Mouse (Mus musculus) cortical plate, adult 2 months (tissue): ENCODE data around the gene Kri1. TPM values are rescaled to one million over a fixed set of nuclear protein-coding genes. Genes with fewer than 3 reads are reported as not detected.
A peak's percentile ranks its signal among the peaks of the same experiment; 100 is the strongest.

ENCODE experiments used
- H3K27ac ChIP-seq: fragments of 200-500 bp; 2 replicates; pipeline ENCODE4 v1.5.1; 2012; ENCODE audit warnings: low read length, control low read depth, inconsistent platforms; ENCODE audit not compliant: insufficient read depth
- H3K4me1 ChIP-seq: fragments of 200-500 bp; 2 replicates; pipeline ENCODE4 v1.6.1; 2011; ENCODE audit warnings: low read length; ENCODE audit not compliant: control insufficient read depth, insufficient read depth
- H3K4me3 ChIP-seq: fragments of 200-500 bp; 2 replicates; pipeline ENCODE4 v1.5.1; 2011; ENCODE audit warnings: mild to moderate bottlenecking, low read length, control low read depth; ENCODE audit not compliant: insufficient read depth
- CTCF ChIP-seq: fragments of 200-500 bp; IDR thresholded peaks from 2 replicates; pipeline ENCODE4 v1.5.1; 2011; ENCODE audit warnings: mild to moderate bottlenecking, control low read depth, low read length; ENCODE audit not compliant: insufficient read depth; ENCODE audit errors: extremely low read depth
- POLR2A ChIP-seq: fragments of 200-500 bp; IDR thresholded peaks from 2 replicates; pipeline ENCODE4 v1.6.1; 2011; ENCODE audit warnings: mild to moderate bottlenecking, low read length, control low read depth; ENCODE audit not compliant: insufficient read depth; ENCODE audit errors: extremely low read depth
- polyA plus RNA-seq: library from polyadenylated mRNA; depleted of rRNA; stranded (reverse); fragments of >200 nt; gene quantifications from 2 replicates; pipeline ENCODE4 v1.2.3, GENCODE M21; 2012; rRNA removed

Gene Kri1
- 42.6 and 47.2 TPM in 2 replicates for polyA plus RNA-seq

DNA sequence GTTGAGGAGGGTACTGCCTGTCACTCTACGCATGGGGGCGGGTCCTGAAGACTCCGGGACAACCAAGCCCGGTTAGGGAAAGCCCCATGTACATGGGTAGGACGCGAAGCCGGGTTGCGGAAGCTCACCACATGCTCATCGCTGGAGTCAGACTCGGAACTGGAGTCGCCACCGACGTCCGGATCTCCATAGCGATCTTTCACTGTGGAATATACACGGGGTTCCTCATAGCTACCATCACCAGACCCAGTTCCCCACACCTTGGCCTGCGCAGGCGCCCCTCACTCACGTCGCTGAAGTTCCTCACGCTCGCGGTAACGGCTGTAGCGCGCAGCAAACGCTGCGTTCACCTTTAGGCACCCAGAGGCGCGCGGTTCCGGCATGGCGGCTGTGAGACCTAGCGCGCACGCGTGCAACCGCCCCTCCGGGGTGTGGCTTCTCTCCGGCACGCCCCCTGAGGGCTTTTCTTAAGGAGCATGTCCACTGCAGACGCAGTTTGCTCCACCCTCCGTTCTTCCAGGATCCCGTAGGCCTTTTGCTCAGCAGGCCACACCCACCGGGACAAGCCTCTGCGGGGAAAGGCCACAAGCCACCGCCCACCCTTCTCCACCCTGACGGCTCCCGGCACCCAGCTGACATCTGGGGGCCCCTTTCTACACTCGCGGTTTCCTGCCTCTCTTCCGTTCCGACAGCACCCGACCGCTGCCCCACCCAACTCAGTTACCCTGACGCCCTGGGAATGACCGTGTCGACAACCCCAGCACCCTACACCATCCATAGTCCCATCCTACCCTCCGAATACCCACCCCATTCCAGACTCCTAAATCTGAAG is at the start of gene Kri1:
Gene Kri1 (minus strand): TSS at position 399 of the 832 bp plus-strand sequence.
- Histone ChIP-seq H3K27ac (peak within 1 kb of the TSS; percentile 62), H3K4me1 (peaks cover 8% of the 10 kb centered on the region; the same call in 1 of the 2 replicates), H3K4me3 (peak within 1 kb of the TSS; percentile 88)
- TF ChIP-seq CTCF (no peak), POLR2A (peak; percentile 91)

DNA sequence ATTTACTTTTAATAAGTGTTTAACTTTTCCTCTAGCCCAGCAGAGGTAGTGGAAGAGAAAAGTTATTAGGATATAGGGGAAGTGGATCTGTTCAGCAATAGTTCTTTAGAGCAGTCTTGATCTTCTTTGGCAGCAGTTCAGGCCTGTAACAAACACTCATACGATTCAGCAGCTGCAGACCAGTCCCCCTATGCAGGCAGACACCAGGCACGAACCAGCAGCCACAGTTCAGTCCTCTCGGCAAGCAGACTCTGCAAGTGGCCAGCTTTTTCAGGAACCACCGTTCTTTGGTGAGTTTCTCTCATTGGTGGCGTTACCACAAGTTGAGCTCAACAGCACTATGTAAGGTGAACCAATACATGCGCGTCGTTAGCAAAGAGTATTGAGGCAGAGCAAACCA is 48.7 kb upstream of the Kri1 start:
- Histone ChIP-seq H3K4me1 (no peaks in the 10 kb centered on the region), H3K4me3 (no peak overlapping the region), H3K27ac (no peak overlapping the region)
- no peak for TF ChIP-seq POLR2A

- TF ChIP-seq POLR2A (no peak), CTCF (no peak)
- Histone ChIP-seq H3K27ac (no peak overlapping the region), H3K4me1 (no peaks in the 10 kb centered on the region)
Measured at GRCm38 (mm10) chr9:21335391-21335790, 47.6 kb upstream of the Kri1 start.

DNA sequence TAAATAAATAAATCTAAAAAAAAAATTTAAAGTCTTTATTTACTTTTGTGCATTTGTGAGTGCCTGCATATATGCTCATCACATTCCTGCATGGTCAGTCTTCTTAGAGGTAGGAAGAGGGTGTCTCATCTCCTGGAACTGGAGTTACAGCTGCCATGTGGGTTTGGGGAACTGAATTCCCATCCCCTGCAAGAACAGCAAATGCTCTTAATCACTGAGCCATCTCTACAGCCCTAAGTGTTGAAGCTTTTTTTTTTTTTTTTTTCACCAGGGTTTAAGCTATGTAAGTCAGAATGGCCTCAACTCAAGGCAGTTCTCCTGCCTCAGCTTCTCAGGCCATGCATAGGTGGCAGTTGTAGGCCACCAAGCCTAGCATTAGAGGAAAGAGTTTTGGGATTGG is 47.0 kb upstream of the Kri1 start:
- no peaks in the 10 kb centered on the region for H3K4me1 ChIP-seq
- no peak overlapping the region for H3K27ac ChIP-seq
- TF ChIP-seq POLR2A = no peak
- TF ChIP-seq CTCF = no peak
- no peak overlapping the region for H3K4me3 ChIP-seq

More at GRCm38 (mm10) chr9:21335391-21335790, 47.6 kb upstream of the Kri1 start:
- no peak overlapping the region for H3K4me3 ChIP-seq

GRCm38 (mm10) chr9:21333523-21333922 is 45.8 kb upstream of the Kri1 start:
- no peak overlapping the region for H3K4me3 ChIP-seq
- TF ChIP-seq CTCF (no peak), POLR2A (no peak)

DNA sequence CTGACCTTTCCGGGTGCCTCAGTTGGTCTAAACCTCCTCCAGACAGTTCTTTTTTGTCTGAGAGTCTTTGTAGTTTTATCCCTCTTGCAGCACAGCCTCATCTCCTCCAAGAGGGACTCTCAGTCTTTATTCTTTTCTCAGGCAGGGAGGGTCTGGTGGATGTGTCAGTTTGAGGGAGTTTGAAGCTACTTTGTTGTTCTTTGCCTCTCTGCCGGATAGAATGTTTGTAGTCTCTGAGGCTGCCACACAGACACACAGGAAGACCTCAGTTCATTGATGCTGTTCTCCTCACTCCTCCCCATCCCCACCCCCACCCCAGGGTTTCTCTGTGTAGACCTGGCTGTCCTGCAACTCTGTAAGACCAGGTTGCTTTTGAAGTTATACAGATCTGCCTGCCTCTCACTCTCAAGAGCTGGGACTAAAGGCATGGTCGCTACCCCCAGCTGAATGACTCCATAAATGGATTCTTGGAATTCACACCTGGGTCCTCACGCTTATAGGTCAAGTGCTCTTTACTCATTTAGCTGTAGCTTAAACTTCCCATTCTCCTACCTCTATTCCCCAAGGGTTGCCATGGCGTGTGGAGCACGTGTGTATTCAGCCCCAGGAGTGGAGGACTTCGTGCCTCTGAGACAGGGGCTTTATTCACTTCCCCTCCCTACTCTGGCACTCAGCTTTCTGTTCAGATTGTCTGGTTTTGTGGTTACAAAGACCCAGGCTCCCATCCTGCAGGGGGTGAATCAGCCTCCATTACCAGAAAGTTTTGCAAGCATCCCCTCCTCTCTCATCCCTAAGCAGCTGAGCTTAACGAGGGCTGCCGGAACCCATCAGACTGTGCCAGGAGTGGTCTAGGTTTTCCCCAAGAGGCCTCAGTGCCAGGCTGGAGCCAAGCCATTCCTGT is 44.6 kb upstream of the Kri1 start:
- H3K27ac ChIP-seq = no peak overlapping the region
- no peak for TF ChIP-seq CTCF
- no peak for TF ChIP-seq POLR2A
- no peaks in the 10 kb centered on the region for H3K4me1 ChIP-seq
- no peak overlapping the region for H3K4me3 ChIP-seq

More at GRCm38 (mm10) chr9:21333523-21333922, 45.8 kb upstream of the Kri1 start:
- Histone ChIP-seq H3K27ac (no peak overlapping the region), H3K4me1 (no peaks in the 10 kb centered on the region)

DNA sequence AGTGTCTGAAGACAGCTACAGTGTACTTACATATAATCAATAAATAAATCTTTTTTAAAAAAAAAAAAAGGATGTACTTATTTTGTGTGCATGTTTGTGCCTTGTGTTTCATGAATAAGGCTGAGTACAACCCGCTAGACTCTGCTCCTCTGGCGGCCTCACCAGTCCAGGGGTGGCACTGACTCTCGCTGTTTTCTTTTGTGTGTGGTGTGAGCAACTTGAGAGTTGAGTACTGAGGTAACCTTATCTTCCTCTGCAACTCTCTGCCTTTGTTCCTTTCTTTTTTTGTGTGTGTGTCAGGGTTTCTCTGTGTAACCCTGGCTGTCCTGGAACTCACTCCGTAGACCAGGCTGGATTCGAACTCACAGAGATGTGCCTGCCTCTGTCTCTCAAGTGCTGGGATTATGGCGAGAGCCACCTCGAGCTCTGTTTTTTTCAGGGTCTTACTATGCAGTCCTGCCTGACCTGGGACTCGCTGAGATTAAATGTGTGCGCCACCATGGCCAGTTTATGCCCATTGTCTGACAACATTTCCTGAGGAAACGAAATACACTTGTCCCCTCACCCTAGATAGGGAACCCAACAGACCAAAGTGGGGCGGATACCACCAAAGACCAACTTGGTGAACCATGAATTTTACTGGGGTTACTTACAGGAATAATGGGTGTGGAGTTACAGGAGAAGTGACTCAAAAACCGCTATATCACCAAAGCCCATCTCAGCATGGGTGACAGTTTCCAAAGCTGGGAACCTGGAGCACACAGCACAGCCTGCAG is 43.8 kb upstream of the Kri1 start:
- H3K4me3 ChIP-seq = no peak overlapping the region
- H3K4me1 ChIP-seq = no peaks in the 10 kb centered on the region
- H3K27ac ChIP-seq = no peak overlapping the region
- no peak for TF ChIP-seq POLR2A
- TF ChIP-seq CTCF = no peak

DNA sequence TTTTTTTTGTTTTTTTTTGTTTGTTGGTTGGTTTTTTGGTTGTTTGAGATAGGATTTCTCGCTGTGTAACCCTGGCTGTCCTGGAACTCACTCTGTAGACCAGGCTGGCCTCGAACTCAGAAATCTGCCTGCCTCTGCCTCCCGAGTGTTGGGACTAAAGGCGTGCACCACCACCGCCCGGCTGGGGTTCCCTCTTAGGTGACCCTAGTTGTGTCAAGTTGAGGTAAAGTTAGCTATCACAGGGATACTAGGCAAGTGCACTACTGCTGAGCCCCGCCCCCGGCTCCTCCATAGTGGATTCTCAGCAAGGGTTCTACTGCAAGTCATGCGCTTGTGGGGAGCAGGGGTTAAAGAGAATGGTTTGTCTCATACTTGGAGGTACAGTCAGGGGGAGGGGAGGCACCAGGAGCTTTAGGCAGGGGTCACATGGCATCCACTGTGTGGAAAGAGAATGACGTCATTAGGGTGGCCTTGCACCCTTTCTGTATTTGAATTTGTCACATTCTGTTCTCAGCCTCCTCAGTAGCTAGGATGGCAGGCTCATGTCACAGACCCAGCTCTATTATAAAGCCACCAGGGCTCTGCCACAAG is 42.0 kb upstream of the Kri1 start:
- Histone ChIP-seq H3K4me3 (no peak overlapping the region), H3K4me1 (no peaks in the 10 kb centered on the region), H3K27ac (no peak overlapping the region)
- TF ChIP-seq POLR2A (no peak), CTCF (no peak)

GRCm38 (mm10) chr9:21329041-21329440 is 41.3 kb upstream of the Kri1 start:
- Histone ChIP-seq H3K4me1 (no peaks in the 10 kb centered on the region), H3K27ac (no peak overlapping the region), H3K4me3 (no peak overlapping the region)
- TF ChIP-seq POLR2A = no peak
- TF ChIP-seq CTCF = no peak
